Mouse (Mus musculus) heart, postnatal 36 days (tissue): ENCODE results near the gene Tspan12. TPM values are rescaled to one million over a fixed set of nuclear protein-coding genes. Genes with fewer than 3 reads are reported as not detected.
A peak's percentile ranks its signal among the peaks of the same experiment; 100 is the strongest.
"Not testable (repeated sequence)": the region's sequence is repeated elsewhere in the genome, so short reads cannot be mapped to it uniquely, and the experiment has no call there.

Experiments used
- DNase-seq, 2 experiments: peaks; one replicate each; pipeline ENCODE4 v3.0.0; 2021 to 2022
- intact Hi-C: fragments of 180-260 bp; cut with DNase I; formaldehyde crosslinking; loops from one replicate; pipeline ENCODE4 v1.15.1; 2025
- total RNA-seq, 2 experiments: library from RNA; stranded (reverse); gene quantifications; 2 replicates each; pipeline ENCODE4 v1.2.3; 2021

The Tspan12 gene
- total RNA-seq, result 10 to 100 TPM; 77.4 to 79.7 TPM

DNA sequence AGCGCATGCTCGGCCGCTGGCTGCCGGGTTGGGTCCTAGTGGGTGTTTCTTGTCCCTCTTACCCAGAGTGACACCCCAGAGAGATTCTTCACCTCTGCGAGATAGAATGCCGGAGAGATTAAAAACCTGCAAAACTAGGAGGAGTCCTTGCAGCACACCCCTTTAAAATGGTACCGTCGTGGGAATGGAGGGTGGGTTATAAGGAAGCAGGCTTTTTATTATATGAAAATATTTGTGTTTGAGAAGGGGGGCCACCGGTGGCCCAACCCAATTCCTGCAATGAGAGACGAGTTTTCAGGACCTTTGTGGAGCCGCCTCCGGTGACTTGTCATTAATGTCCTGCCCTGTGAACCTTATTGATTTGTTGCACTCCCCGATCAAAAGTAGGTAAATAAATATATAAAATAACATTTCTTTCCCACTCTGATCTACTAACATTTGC, at the start of gene Tspan12:
Gene Tspan12 (minus strand): TSS at position 172 of the 442 bp plus-strand sequence.
- intact Hi-C loops, result loop anchor here (2.0 to 5.0 kb wide), 2 partner anchors 56 to 220 kb away; no protein-coding TSS in a partner anchor
- DNase-seq, result no peak

GRCm38 (mm10) chr6:21894451-21894850, 42.1 kb upstream of the Tspan12 start:
- peak; percentile 17 to 20 for DNase-seq
- intact Hi-C loops, result loop anchor here (5.0 kb wide), 1 partner anchor 48 kb away; no protein-coding TSS in a partner anchor

DNA sequence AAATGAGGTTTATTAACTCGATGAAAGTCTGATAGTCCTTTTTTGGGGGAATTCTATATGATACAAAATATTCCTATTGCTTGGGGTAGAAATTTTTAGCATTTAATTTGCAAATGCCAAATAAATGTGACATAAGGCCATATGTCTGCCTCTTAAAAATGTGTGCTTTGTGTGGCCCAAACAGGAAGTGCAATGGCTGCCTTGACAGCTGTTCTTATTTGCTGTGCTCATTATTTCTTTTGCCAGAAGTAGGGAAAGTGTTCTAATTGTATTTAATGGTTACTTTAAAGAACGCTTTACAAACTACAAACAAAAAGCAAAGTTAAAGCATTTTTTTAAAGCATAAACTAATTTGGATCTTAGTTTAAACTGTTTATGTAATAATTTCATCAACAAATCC, 36.8 kb upstream of the Tspan12 start:
- no peak for DNase-seq
- intact Hi-C loops, result no loop called here

DNA sequence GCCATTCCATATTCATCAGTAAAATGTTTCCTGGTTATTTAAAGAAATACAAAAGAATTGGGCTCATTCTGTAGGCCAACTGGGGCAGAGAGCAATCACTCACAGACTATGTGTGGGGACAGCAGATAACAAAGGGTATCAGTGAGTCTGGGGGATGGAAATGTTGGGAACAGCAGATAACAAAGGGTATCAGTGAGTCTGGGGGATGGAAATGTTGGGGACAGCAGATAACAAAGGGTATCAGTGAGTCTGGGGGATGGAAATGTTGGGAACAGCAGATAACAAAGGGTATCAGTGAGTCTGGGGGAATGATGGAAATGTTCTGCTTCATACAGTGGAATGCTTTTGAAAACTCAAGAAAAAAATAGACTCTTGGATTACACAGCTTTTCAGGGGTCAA, 35.7 kb upstream of the Tspan12 start:
- DNase-seq, intact Hi-C loops: not testable (repeated sequence)

DNA sequence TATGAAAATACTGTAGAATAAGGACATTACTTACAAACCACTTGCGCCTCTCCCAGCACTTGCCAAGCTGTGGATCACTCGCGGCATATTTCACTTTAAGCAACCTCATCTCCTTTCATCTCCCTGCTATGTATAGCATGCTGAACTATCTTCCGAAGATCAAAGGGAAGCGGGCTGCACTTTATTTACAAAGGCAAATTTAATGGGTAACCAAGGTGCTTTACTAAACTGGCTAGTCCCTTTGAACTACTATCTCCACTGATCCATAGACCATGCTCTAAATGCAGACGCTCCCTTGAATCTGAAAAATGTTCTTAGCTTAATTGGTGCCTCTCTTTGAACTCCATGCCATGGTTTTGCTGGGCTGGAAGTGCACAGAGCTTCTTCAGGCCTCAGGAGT, 27.2 kb upstream of the Tspan12 start:
- no peak for DNase-seq
- intact Hi-C loops, result no loop called here

DNA sequence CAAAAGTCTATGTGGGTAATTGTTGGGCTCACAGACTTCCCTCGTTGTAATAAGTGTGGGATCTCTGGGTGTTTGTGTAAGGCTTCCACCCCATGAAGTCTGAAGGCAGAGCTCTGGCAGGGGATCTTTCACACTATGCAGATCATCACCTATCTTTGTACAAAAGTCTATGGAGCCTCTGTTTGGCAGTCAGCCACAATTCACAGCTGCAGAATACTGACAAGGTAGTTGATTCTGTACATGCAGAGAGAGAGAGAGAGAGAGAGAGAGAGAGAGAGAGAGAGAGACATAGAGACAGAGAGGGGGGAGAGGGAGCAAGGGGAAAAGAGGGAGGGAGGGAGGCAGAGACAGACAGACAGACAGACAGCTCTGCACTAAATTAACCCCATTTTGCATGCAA, 15.0 kb upstream of the Tspan12 start:
- intact Hi-C loops, result no loop called here
- DNase-seq, result no peak

GRCm38 (mm10) chr6:21864179-21864578, 11.9 kb upstream of the Tspan12 start:
- no peak for DNase-seq

GRCm38 (mm10) chr6:21863561-21863960, 11.2 kb upstream of the Tspan12 start:
- intact Hi-C loops, result no loop called here
- no peak for DNase-seq

More at GRCm38 (mm10) chr6:21864179-21864578, 11.9 kb upstream of the Tspan12 start:
- intact Hi-C loops, result no loop called here

- no peak for DNase-seq
- intact Hi-C loops, result no loop called here
These were observed 9.0 kb upstream of the Tspan12 start for GRCm38 (mm10) chr6:21861316-21861715.

- no peak for DNase-seq
- intact Hi-C loops, result no loop called here
These were observed 5.5 kb upstream of the Tspan12 start for GRCm38 (mm10) chr6:21857843-21858242.

DNA sequence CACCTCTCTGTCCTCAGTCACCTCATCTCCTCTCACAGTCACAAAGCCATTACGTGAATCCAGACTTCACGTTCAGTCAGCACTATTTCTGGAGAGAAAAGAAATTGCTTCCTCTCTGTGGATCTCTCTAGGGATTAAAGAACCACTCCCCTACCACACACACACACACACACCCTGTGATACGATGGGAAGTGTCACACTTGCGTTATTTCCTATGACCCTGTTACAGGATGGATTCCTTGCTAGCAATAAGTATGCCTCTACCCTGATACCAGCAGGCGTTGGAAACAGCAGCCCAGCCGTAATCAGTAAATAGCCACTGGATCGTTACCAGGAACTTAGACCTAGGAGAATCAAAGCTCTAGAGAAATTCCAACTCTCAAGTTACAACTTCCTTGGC, 3.6 kb upstream of the Tspan12 start:
- intact Hi-C loops, result no loop called here
- peak; percentile 17 to 21 for DNase-seq

DNA sequence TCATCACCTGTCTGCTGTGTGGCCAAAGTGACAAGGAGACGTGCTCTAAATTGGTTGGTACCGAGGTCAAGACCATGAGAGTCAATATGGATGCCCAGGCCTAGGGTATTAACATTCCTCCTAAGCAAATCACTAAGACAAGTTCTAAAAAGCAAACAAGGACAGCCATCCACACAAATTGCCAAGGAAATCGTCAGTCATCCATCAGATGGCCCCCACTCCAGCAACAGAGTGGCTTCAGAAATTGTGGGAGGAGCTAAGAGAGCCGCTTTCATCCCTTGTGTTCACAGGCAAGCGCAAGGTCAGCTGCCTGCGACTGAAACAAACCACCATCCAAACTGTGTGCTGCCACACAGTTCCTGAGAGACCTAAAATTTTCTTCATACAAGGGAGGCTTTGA, 1.0 kb upstream of the Tspan12 start:
- intact Hi-C loops, result loop anchor here (2.0 to 5.0 kb wide), 2 partner anchors 57 to 219 kb away; no protein-coding TSS in a partner anchor
- no peak for DNase-seq

DNA sequence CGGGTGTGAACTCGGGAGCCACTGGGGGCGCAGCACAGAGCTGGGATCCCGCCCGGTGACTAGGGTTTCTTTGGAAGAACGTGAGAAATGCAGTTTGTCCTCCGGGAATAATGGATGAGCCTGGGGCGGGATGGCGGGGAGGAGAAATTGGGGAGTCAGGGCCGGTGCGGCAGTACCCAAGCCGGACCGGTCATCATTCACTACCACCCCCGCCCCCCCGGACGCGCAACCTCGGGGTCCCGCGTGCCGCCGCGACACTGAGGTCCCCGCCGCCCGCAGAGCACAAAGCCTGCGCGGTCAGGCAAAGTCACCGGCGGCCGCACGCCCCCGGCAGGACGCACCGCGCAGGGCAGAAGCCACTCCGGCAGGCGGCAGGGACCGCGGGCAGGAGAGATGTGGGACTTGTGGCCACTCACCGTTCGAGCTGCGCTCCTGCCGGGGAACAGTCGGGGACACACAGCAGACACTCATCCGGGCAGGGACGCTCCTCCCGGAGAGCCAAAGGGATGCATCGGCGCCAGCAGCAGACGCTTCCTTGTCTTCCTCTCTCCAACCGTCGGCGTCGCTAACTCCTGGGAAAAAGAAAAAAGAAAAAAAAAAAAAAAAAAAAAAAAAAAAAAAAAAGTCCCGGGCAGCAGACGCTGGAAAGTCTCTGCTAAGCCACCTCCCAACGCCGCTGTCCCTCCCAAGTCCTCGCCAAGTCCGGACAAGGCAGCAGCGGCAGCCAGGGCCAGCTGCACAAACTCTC, 545 bp downstream of the Tspan12 start:
- peak; percentile 82 to 85 for DNase-seq
- intact Hi-C loops, result loop anchor here (2.0 to 5.0 kb wide), 3 partner anchors 55 to 221 kb away; partner anchors contain the start of gene Ing3

GRCm38 (mm10) chr6:21851346-21851595, 1.0 kb downstream of the Tspan12 start:
- DNase-seq, result peak in 1 of 2 experiments; percentile 71
- intact Hi-C loops, result loop anchor here (2.0 to 5.0 kb wide), 2 partner anchors 98 to 221 kb away; partner anchors contain the start of gene Ing3

GRCm38 (mm10) chr6:21850526-21851345, 1.6 kb downstream of the Tspan12 start:
- intact Hi-C loops, result loop anchor here (2.0 to 5.0 kb wide), 2 partner anchors 98 to 222 kb away; partner anchors contain the start of gene Ing3
- DNase-seq, result peak; percentile 22 to 35

DNA sequence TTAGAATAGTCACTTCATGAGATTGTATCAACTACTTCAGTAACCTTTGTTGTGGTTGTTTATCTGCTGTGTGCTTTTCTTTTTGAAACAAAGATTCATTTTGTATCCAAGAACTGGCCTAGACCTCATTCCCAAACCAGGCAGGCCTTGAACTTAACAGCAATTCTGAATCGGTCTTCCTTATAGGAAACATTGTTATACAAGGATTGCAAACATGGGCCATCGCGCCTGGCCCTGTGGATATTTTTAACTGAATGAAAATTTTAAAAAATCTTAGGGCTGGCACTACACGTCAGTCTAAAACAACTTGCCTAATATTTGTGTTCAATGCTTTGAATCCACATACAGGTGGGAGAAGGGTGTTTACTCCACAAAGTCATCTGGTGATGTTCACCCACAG, 3.5 kb downstream of the Tspan12 start:
- intact Hi-C loops, result no loop called here
- DNase-seq, result no peak

DNA sequence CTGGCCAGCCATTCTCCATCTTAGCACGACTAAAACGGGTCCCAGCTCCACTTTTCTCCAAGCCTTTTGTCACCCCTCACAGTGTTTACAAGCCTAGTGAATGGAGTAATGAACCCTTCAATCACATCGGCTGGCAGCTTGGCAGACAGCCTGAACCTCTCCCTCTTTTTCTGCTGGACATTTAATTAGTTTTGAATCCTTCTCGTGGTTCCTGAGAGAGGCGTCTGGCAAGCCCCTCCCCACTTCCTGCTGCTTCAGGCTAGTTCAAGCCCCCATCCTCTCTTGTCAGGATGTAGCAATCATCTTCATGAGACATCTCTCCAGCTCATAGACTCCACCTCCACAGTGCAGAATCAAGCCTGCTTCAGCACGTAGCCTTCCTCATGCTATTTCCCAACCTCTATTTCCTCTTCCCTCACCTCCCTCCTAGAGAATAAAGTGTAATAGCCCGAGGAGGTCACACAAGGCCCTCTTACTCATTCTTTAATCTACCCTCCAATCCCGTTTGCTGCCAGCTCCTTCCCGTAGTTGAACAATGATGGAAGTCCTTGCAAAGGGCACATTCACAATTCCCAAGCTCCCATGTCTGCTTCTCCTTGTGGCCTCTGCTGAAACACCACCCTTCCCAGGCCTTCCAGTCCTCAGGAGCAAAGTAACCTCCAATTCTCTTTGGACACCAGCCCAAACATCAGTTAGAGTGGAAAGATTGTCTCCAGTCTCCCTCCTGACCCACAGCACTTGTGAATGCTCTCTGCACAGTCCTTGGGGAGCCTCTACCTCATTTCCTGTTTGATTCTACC, 12.1 kb downstream of the Tspan12 start:
- intact Hi-C loops, result no loop called here
- DNase-seq, result no peak

GRCm38 (mm10) chr6:21839244-21839814, 13.0 kb downstream of the Tspan12 start:
- intact Hi-C loops, result no loop called here
- no peak for DNase-seq

DNA sequence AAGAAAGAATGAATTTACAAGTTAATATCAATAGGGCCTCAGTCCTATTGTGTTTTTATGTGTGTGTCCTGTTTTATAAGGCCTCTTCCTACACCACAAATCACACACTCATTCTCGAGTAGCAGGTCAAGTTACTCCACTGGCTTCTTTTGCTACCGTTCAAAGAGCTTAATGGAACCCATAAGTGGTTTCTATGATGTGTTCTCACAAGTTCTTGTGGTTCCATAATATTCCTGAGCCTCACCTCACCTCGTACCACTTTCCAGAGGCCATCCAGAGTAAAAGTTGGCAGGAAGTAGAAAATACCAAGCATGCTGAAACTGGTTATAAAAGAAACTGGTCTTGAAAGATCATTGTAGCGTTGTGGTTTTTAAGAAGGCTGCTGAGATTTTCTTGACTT, 18.8 kb downstream of the Tspan12 start:
- no peak for DNase-seq
- intact Hi-C loops, result no loop called here

DNA sequence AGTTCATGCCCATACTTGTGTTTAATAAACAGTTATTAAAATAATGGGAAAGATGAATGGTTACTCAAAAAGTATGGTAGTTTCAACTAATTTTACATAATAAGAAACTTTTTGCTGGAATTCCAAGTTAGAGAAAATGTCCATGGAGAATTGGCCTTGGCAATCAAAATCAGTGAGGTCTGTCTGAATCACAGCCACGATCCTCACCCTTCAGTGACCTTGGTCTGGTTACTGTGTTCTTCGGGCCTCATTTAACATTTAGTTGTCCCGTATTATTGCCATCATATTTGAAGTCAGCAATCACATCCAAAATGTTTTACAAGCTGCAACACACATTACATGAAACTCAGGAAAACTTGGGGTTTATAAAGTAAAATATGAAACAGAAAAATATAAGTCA, 20.4 kb downstream of the Tspan12 start:
- intact Hi-C loops, result no loop called here
- no peak for DNase-seq
